Mouse (Mus musculus): ENCODE results near the gene Patj.
"Not testable (repeated sequence)": the region's sequence is repeated elsewhere in the genome, so short reads cannot be mapped to it uniquely, and the experiment has no call there.

Gene Patj

GRCm38 (mm10) chr4:98654419-98654821 lies 258.8 kb downstream of the Patj start:
- no peak for DNase-seq (ENCODE audit: low read depth, low spot score)

DNA sequence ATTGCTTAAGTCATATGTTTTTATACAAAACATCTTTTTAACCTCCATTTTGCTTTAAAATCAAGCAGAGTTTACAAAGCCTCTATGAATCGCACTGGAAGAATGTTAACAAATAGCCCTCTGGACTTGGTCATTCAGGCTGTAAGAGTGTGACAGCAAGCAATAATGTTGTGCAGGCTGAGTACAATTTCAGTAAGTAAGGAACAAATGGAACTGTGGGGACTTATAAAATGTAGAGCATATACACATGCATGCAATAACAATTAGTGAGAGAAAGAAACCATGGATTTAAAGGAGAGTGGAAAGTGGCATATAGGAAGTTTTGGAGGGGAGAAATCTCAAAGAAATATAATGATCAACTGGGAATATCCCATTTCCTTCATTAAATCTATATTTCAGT lies 261.2 kb downstream of the Patj start:
- no peak for DNase-seq (ENCODE audit: low read depth, low spot score)

- no peak for DNase-seq (ENCODE audit: low read depth, low spot score)
Measured at GRCm38 (mm10) chr4:98659032-98659431, 263.4 kb downstream of the Patj start.

- no peak for DNase-seq (ENCODE audit: low read depth, low spot score)
Measured at GRCm38 (mm10) chr4:98660534-98660933, 264.9 kb downstream of the Patj start.

- DNase-seq (ENCODE audit: low read depth, low spot score), result no peak
Measured at GRCm38 (mm10) chr4:98665884-98666283, 270.3 kb downstream of the Patj start.

- no peak for DNase-seq (ENCODE audit: low read depth, low spot score)
Measured at GRCm38 (mm10) chr4:98666451-98666850, 270.9 kb downstream of the Patj start.

- DNase-seq (ENCODE audit: low read depth, low spot score), result no peak
Measured at GRCm38 (mm10) chr4:98667009-98667408, 271.4 kb downstream of the Patj start.

DNA sequence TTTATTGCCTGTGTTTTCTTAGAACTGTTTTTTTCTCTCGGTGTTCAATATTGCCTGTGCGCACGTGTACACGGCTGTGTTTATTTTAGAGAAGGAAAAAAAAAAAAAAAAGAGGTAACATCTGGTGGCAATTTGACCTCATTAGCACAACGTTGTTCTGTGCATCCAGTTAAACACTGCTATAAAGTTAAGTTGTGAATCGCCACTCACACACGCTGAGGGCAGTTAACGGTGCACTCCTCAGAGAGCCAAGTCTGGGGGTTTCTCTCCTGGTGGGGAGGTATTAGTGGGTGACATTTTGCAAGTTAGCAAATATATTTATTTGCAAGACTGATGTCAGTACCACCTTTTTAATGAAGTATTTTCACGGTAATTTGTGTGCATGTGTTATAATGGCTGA lies 281.9 kb downstream of the Patj start:
- DNase-seq (ENCODE audit: low read depth, low spot score), result no peak

- no peak for DNase-seq (ENCODE audit: low read depth, low spot score)
Measured at GRCm38 (mm10) chr4:98686678-98687267, 291.2 kb downstream of the Patj start.

DNA sequence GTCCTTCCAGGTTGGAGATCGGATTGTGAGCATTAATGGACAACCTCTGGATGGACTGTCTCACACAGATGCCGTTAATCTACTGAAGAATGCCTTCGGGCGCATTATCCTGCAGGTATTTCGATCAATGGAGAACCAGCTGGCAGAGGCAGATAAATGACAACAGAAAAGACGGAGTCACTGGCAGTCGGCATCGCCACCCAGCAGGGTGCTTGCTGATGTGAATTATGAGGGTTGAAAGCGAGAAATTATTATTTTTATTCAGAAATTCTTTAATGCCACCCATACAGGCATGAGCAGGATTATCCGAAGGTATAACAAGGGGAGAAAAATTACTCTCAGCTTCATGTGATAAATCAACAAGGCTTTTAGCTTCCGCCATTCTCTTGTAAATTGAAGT lies 292.5 kb downstream of the Patj start:
- no peak for DNase-seq (ENCODE audit: low read depth, low spot score)

DNA sequence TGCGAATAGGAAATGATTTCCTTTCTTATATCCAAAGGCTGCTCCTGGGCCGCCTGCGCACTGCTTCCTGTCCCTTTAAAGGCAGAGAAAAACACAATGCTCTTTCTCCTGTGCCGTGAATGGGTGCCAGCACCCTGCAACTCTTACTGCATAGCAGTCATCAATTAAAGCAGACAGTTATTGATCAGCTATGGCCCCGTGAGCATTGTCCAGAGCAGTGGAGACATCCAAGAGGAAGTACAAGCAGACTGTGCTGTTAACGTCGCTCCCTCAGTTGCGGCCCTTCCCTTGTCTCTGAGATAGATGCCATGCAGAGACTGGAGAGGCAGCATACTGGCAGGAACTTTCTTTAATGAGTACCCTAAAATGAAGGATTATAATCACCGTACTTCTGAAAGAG lies 292.9 kb downstream of the Patj start:
- DNase-seq (ENCODE audit: low read depth, low spot score), result no peak

GRCm38 (mm10) chr4:98689988-98690387 lies 294.4 kb downstream of the Patj start:
- DNase-seq (ENCODE audit: low read depth, low spot score), result no peak

- no peak for DNase-seq (ENCODE audit: low read depth, low spot score)
Measured at GRCm38 (mm10) chr4:98693465-98694185, 298.0 kb downstream of the Patj start.

GRCm38 (mm10) chr4:98697932-98698331 lies 302.3 kb downstream of the Patj start:
- DNase-seq (ENCODE audit: low read depth, low spot score), result no peak

DNA sequence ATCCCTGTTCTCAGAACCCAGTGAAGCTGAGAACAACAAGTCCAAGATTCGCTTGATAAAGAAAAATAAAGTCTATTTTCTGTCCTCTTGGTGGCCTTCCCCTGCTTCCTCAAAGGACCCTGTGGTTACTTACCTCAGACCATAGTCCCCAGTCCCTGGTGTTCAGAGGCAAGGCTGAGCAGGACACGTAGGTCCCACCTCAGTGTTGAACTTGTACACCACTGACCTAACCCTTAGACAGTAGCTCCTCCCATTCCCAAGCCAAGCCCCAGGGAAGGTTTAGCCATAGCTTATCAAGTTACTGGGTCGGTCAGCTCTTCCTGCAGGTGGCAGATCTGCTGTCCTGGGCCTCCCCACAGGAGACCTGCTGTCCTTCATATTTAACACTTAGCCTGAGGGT lies 303.3 kb downstream of the Patj start:
- no peak for DNase-seq (ENCODE audit: low read depth, low spot score)

DNA sequence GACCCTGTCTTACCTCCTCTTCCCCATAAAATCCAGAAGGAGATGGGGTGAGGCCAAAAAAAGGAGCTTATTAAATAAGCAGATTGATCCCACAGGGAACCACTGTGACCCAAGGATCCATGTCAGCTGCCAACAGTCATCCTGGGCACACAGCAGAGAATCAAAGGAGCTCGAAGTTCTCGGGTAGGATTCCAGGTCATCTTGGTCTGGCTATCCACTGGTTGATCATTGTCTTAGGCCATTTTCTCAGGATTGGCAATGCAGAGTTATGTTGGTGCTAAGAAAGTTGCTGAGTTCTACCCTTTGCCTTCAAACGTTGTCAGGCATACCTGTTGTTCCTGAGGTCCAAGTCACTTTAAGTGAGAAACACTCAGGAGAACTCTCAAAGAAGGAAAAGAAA lies 304.6 kb downstream of the Patj start:
- DNase-seq (ENCODE audit: low read depth, low spot score), result no peak

GRCm38 (mm10) chr4:98702201-98702894 lies 306.8 kb downstream of the Patj start:
- DNase-seq (ENCODE audit: low read depth, low spot score), result peak; percentile 74

DNA sequence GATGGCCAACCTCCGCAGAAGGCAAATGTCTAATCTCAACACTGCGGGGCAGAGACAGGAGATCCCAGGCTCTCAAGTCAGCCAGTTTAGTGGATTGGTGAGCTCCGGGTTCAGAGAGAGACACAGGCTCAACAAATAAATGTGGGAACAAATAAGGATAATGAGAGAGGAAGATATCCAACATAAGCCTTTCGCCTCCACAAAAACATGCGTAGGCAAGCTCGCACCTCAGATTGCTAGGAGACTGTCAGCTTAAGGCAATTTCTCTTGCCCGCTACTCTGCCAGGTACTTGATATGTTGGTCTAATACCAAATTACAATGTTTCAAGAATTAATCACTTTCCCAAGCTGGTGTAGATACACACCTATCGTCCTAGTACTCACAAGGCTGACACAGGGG lies 315.3 kb downstream of the Patj start:
- DNase-seq (ENCODE audit: low read depth, low spot score), result no peak

GRCm38 (mm10) chr4:98717735-98718546 lies 322.4 kb downstream of the Patj start:
- DNase-seq (ENCODE audit: low read depth, low spot score), result no peak

GRCm38 (mm10) chr4:98718547-98718917 lies 322.9 kb downstream of the Patj start:
- no peak for DNase-seq (ENCODE audit: low read depth, low spot score)

DNA sequence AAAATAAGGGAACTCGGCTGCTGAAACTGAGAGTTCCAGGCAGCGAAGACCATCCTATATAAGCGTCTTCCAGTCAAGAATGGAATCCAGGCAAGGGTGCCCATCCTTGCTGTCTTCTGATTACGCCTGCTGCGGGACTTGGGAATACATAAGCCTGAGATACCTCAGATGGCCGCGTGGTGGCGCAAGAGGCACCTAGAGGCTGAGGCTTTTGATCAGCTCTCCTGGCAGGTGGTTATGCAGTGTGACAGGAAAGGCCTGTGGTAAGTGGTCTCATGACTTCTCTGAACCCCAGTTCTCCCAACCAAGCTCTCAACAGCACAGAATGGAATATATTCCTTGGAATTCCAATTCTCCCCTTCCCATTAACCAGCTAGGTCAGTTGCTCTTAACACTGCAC lies 326.9 kb downstream of the Patj start:
- DNase-seq (ENCODE audit: low read depth, low spot score), result peak; percentile 46

DNA sequence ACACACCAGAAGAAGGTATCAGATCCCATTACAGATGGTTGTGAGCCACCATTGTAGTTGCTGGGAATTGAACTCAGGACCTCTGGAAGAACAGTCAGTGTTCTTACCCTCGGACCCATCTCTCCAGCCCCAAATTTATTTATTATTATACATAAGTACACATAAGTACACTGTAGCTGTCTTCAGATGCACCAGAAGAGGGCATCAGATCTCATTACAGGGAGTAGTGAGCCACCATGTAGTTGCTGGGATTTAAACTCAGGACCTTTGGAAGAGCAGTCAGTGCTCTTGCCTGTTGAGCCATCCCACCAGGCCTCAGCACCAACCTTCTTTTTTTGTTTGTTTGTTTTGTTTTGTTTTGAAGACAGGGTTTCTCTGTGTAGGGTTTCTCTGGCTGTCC lies 329.1 kb downstream of the Patj start:
- not testable (repeated sequence) for DNase-seq (ENCODE audit: low read depth, low spot score)

Data from embryo, embryonic 11.5 days (tissue).